9 mouse cellular contexts compared by ENCODE assay signal in the genomic region with DNA sequence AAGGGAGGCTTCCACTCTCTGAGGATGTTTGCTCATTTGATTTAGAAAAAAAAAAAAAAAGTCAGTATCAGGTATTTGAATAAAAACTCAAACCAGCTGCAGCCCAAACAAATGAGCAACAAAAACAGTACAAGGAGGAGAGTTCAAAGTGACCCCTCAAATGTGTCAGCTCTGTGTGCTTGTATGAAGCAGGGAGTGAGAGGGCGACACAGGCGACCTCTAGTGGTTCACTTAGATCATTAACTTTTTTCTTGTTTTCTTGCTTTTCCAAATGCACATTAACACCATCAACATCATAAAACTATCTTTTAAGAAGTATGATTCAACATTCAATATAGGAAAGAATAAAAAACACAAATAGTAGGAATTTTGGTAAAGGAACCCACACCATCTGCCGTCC. TPM values are rescaled to one million over a fixed set of nuclear protein-coding genes. Genes with fewer than 3 reads are reported as not detected.
A peak's percentile ranks its signal among the peaks of the same experiment; 100 is the strongest.
DNase-seq lines count a peak whose midpoint lies in the region; ATAC-seq and TF ChIP-seq lines count a peak whose summit lies in the region.
"Had no signal": no experiment of that assay in that cellular context is flagged by ENCODE, and none has a peak within 500 bp of the region (broad histone marks: within the 10 kb centered on the region; RNA-seq: fewer than 3 reads in every experiment).

No protein-coding gene starts in this region.

- H3K27me3 ChIP-seq in thymus, adult 2 months (ENCODE audit: control insufficient read depth, insufficient read depth, low read length) = no peaks in the 10 kb centered on the region
- H3K27me3 ChIP-seq: limb, embryonic 12.5 days had no signal

- WGBS in thymus, adult 2 months = 7% methylated on average over 3 of the region's 3 CpGs

- no peak overlapping the region for H3K27ac ChIP-seq in gastrocnemius, adult 2 months
- H3K27ac ChIP-seq in thymus, adult 2 months (ENCODE audit: control insufficient read depth, insufficient read depth, low read length) = no peak overlapping the region
- H3K27ac ChIP-seq: limb, embryonic 12.5 days had no signal

- 0 out of 2 replicates have a peak, but pooled peaks have one; percentile 35 for ATAC-seq in erythroblast, adult 5-6 weeks (replicated peaks; ENCODE audit: low FRiP score, poor library complexity, severe bottlenecking)

- no peak overlapping the region for H3K4me3 ChIP-seq in gastrocnemius, adult 2 months
- no peak overlapping the region for H3K4me3 ChIP-seq in thymus, adult 2 months (ENCODE audit: control insufficient read depth, insufficient read depth, low read length)
- H3K4me3 ChIP-seq: limb, embryonic 12.5 days had no signal

- no peak for DNase-seq in gastrocnemius, adult 2 months
- DNase-seq in gastrocnemius, postnatal 4 days (ENCODE audit: low spot score in 2 of 2) = no peak
- peak; percentile 18 for DNase-seq in thymus, adult 2 months
- DNase-seq in thymus, adult 18-20 months = no peak
- DNase-seq in thymus, postnatal 14 days = peak; percentile 41
- no peak for DNase-seq in left cerebral cortex, adult 8-10 months (ENCODE audit: low spot score in 2 of 2)
- no peak for DNase-seq in right cerebral cortex, adult 18-20 months

- no peak for TF ChIP-seq POLR2A in thymus, adult 2 months (IDR thresholded peaks at IDR 0.05; ENCODE audit: control insufficient read depth, extremely low read depth, insufficient read depth, low read length, poor library complexity)

- H3K4me1 ChIP-seq in thymus, adult 2 months (replicated peaks; ENCODE audit: control insufficient read depth, insufficient read depth, low read length) = no peaks in the 10 kb centered on the region
- H3K4me1 ChIP-seq: limb, embryonic 12.5 days had no signal

- peak; percentile 89 for TF ChIP-seq CTCF in gastrocnemius, adult 2 months (IDR thresholded peaks at IDR 0.05)
- no peak for TF ChIP-seq CTCF in thymus, adult 2 months (IDR thresholded peaks at IDR 0.05; ENCODE audit: borderline replicate concordance, control insufficient read depth, extremely low read depth, insufficient read depth, low read length, poor library complexity)

- intact Hi-C loops in gastrocnemius, adult 2 months (cut with DNase I) = loop anchor here (10.0 kb wide), 1 partner anchor 402 kb away; a partner anchor contains a TSS

- H3K36me3 ChIP-seq in thymus, adult 2 months (ENCODE audit: control insufficient read depth, insufficient read depth, low read length) = no peaks in the 10 kb centered on the region
- H3K36me3 ChIP-seq: limb, embryonic 12.5 days had no signal

RNA-seq across cellular contexts. Expression of a gene that starts 10.0 kb away (rescaled TPM):
- 1 to 10 TPM; 1.0 to 5.6 TPM for total RNA-seq in gastrocnemius, adult 2 months (2021)
- 10 to 100 TPM; 15.0 to 18.1 TPM for total RNA-seq in gastrocnemius, postnatal 4 days (2021)
- polyA plus RNA-seq in thymus, adult 2 months (2012; rRNA removed) = 18.6 and 21.9 TPM in 2 replicates
- total RNA-seq in erythroblast, adult 5-6 weeks (2015; ENCODE audit: low replicate concordance) = not detected in 2 replicates
- 0.26 TPM in 1 of 2 replicates, not detected in the other for total RNA-seq in erythroblast, adult 5-6 weeks (2017; ENCODE audit: low replicate concordance)
- total RNA-seq in left cerebral cortex, adult 8-10 months (2022) = 100 to 1,000 TPM; 203 to 218 (median 209) TPM

RNA-seq across cellular contexts. Expression of a gene that starts 37.4 kb away (rescaled TPM):
- total RNA-seq in gastrocnemius, adult 2 months (2021) = not detected
- not detected for total RNA-seq in gastrocnemius, postnatal 4 days (2021)
- polyA plus RNA-seq in thymus, adult 2 months (2012; rRNA removed) = 5.4 and 6.3 TPM in 2 replicates
- not detected in 2 replicates for total RNA-seq in erythroblast, adult 5-6 weeks (2015; ENCODE audit: low replicate concordance)
- total RNA-seq in erythroblast, adult 5-6 weeks (2017; ENCODE audit: low replicate concordance) = 0.28 TPM in 1 of 2 replicates, not detected in the other
- total RNA-seq in left cerebral cortex, adult 8-10 months (2022) = 1 to 10 TPM in 1 of 4 experiments, under 1 TPM in 3; 0.59 to 1.1 (median 0.70) TPM

Comparison
In these comparisons a context has a peak if more than half of its experiments do, and no peak if none do; other contexts are left out.
1. DNase-seq: peak in thymus, adult 2 months (single experiment) and thymus, postnatal 14 days (single experiment); none in gastrocnemius, adult 2 months (single experiment), gastrocnemius, postnatal 4 days (0 of 2), thymus, adult 18-20 months (0 of 2), left cerebral cortex, adult 8-10 months (0 of 2) and right cerebral cortex, adult 18-20 months (single experiment).
2. RNA of a gene that starts 10.0 kb away (total RNA-seq): 203 to 218 TPM in left cerebral cortex, adult 8-10 months; 15.0 to 18.1 TPM in gastrocnemius, postnatal 4 days, 1.0 to 5.6 TPM in gastrocnemius, adult 2 months and 0.26 TPM in erythroblast, adult 5-6 weeks; every median in the first group is over 10 times any median in the second.